Mouse (Mus musculus) small intestine, adult 2 months (tissue): Measurements from ENCODE around the gene Dph6. TPM values are rescaled to one million over a fixed set of nuclear protein-coding genes. Genes with fewer than 3 reads are reported as not detected.

Experiments used
- H3K27ac ChIP-seq: fragments of 200-500 bp; 2 replicates; pipeline ENCODE4 v1.5.1; 2012; ENCODE audit warnings: low read depth, low read length, control low read depth, inconsistent platforms; ENCODE audit not compliant: insufficient read depth
- H3K27me3 ChIP-seq: fragments of 200-500 bp; 2 replicates; pipeline ENCODE4 v1.6.1; 2012; ENCODE audit warnings: mild to moderate bottlenecking, moderate library complexity, low read length, inconsistent platforms; ENCODE audit not compliant: control insufficient read depth, insufficient read depth
- H3K36me3 ChIP-seq: fragments of 200-500 bp; 2 replicates; pipeline ENCODE4 v1.6.1; 2012; ENCODE audit warnings: mild to moderate bottlenecking, low read length, control low read depth, inconsistent platforms; ENCODE audit not compliant: control insufficient read depth, insufficient read depth
- H3K4me1 ChIP-seq: fragments of 200-500 bp; 2 replicates; pipeline ENCODE4 v1.6.1; 2012; ENCODE audit warnings: low read length, inconsistent platforms, mixed read lengths; ENCODE audit not compliant: control insufficient read depth, insufficient read depth, insufficient read length
- H3K4me3 ChIP-seq: fragments of 200-500 bp; 2 replicates; pipeline ENCODE4 v1.5.1; 2012; ENCODE audit warnings: low read depth, mild to moderate bottlenecking, control low read depth, inconsistent platforms, low read length, moderate library complexity
- CTCF ChIP-seq: fragments of 200-500 bp; IDR thresholded peaks from 2 replicates; pipeline ENCODE4 v1.5.1; 2012; ENCODE audit warnings: low read depth, mild to moderate bottlenecking, control low read depth, inconsistent platforms, low read length, moderate library complexity, mixed read lengths; ENCODE audit not compliant: insufficient replicate concordance, insufficient read length; ENCODE audit errors: extremely low read depth
- POLR2A ChIP-seq: fragments of 200-500 bp; IDR thresholded peaks from 2 replicates; pipeline ENCODE4 v1.6.1; 2012; ENCODE audit warnings: low read depth, mild to moderate bottlenecking, control low read depth, inconsistent platforms, low read length, moderate library complexity
- polyA plus RNA-seq: library from polyadenylated mRNA; depleted of rRNA; stranded (reverse); fragments of >200 nt; gene quantifications from 2 replicates; pipeline ENCODE4 v1.2.3, GENCODE M21; 2012

The Dph6 gene
- polyA plus RNA-seq, 1 experiment, result 2.7 TPM

DNA sequence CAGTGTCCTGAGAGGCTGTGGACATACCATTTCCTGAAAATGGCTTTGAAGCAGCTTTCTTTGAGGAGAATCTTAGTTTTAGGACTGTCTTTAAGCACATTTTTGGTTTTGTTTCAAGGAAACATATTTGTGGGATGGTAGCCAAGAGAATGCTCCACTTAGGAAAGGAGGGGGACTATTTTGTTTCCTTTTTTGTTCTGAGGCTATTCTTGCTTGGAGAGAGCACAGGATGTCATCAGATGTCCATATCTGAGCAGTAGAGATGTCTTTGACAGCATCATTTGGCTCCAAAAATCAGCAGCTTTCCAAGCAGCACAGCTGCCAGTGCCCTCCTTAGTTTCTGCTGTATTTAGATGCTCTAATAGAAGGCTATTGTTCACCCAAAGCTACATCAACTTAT lies 167.8 kb downstream of the Dph6 start:
- no peaks in the 10 kb centered on the region for H3K36me3 ChIP-seq
- no peak for TF ChIP-seq POLR2A
- no peak for TF ChIP-seq CTCF
- no peaks in the 10 kb centered on the region for H3K27me3 ChIP-seq
- no peak overlapping the region for H3K4me3 ChIP-seq
- H3K4me1 ChIP-seq, result no peaks in the 10 kb centered on the region
- H3K27ac ChIP-seq, result no peak overlapping the region
